Mouse (Mus musculus): ENCODE results near the gene Zfand2b. TPM values are rescaled to one million over a fixed set of nuclear protein-coding genes. Genes with fewer than 3 reads are reported as not detected.

The Zfand2b gene
- total RNA-seq, 2 experiments from 2014 or later, result 31.2 to 36.2 TPM

- no peak for DNase-seq
These were observed 8.2 kb upstream of the Zfand2b start for GRCm38 (mm10) chr1:75160256-75160617.

- no peak for DNase-seq
These were observed 364 bp upstream of the Zfand2b start for GRCm38 (mm10) chr1:75168093-75168471.

- DNase-seq, result peak; percentile 40 to 53
These were observed 11.1 kb downstream of the Zfand2b start for GRCm38 (mm10) chr1:75179334-75180104.

GRCm38 (mm10) chr1:75180105-75180590 lies 11.7 kb downstream of the Zfand2b start, which contains the start of gene Abcb6:
TSS of gene Abcb6 (minus strand) at chr1:75180392.
- peak; percentile 87 to 90 for DNase-seq

- DNase-seq, result no peak
These were observed 12.3 kb downstream of the Zfand2b start for GRCm38 (mm10) chr1:75180741-75181140.

- DNase-seq, result no peak
These were observed 13.0 kb downstream of the Zfand2b start for GRCm38 (mm10) chr1:75181377-75181870.

- no peak for DNase-seq
These were observed 13.7 kb downstream of the Zfand2b start for GRCm38 (mm10) chr1:75182160-75182559.

GRCm38 (mm10) chr1:75185495-75185894 lies 17.0 kb downstream of the Zfand2b start:
- no peak for DNase-seq

- no peak for DNase-seq
These were observed 18.7 kb downstream of the Zfand2b start for GRCm38 (mm10) chr1:75187126-75187525.

GRCm38 (mm10) chr1:75187914-75188483 lies 19.6 kb downstream of the Zfand2b start:
- DNase-seq, result no peak

GRCm38 (mm10) chr1:75190577-75190976 lies 22.1 kb downstream of the Zfand2b start:
- no peak for DNase-seq

- DNase-seq, result no peak
These were observed 22.8 kb downstream of the Zfand2b start for GRCm38 (mm10) chr1:75191258-75191621.

- DNase-seq, result peak; percentile 95 to 97
These were observed 23.4 kb downstream of the Zfand2b start, which contains the start of the genes Ankzf1 and Atg9a for GRCm38 (mm10) chr1:75191622-75192402. TSS of gene Ankzf1 (plus strand) at chr1:75192151. TSS of gene Atg9a (minus strand) at chr1:75192196.

GRCm38 (mm10) chr1:75192452-75192851 lies 24.0 kb downstream of the Zfand2b start:
- no peak for DNase-seq

GRCm38 (mm10) chr1:75201236-75201635 lies 32.8 kb downstream of the Zfand2b start:
- DNase-seq, result no peak

- DNase-seq, result no peak
These were observed 40.7 kb downstream of the Zfand2b start for GRCm38 (mm10) chr1:75208967-75209678.

- peak; percentile 95 to 96 for DNase-seq
These were observed 42.0 kb downstream of the Zfand2b start, which contains the start of the genes Glb1l and Stk16 for GRCm38 (mm10) chr1:75210136-75211087. TSS of gene Glb1l (minus strand) at chr1:75210813. TSS of gene Stk16 (plus strand) at chr1:75210838.

- no peak for DNase-seq
These were observed 42.8 kb downstream of the Zfand2b start for GRCm38 (mm10) chr1:75211141-75211708.

GRCm38 (mm10) chr1:75212542-75212941 lies 44.1 kb downstream of the Zfand2b start:
- no peak for DNase-seq

GRCm38 (mm10) chr1:75213096-75213495 lies 44.6 kb downstream of the Zfand2b start:
- DNase-seq, result no peak

Measured in layer of hippocampus, postnatal 36 days (tissue).